Mouse (Mus musculus) thymus, postnatal 0 days (tissue): ENCODE data around the gene Rab26. TPM values are rescaled to one million over a fixed set of nuclear protein-coding genes. Genes with fewer than 3 reads are reported as not detected.

Source experiments
- DNase-seq: peaks from one replicate; pipeline ENCODE4 v3.0.0-alpha.2; 2015; ENCODE audit warnings: low spot score
- polyA plus RNA-seq: library from polyadenylated mRNA; unstranded; fragments of >200 nt; fragmentation: Nextera tagmentation; extraction: Ambion mirVana; gene quantifications from 2 replicates; pipeline ENCODE4 v1.2.1, GENCODE M21; 2015

Rab26 gene
- polyA plus RNA-seq, result 1.5 and 2.4 TPM in 2 replicates

- DNase-seq, result no peak
Measured at GRCm38 (mm10) chr17:24534160-24534718, at the start of gene Rab26. TSS of gene Rab26 (minus strand) at chr17:24534210.

GRCm38 (mm10) chr17:24580287-24580686 is 46.3 kb upstream of the Rab26 start:
- DNase-seq, result no peak

GRCm38 (mm10) chr17:24579532-24579931 is 45.5 kb upstream of the Rab26 start:
- no peak for DNase-seq

GRCm38 (mm10) chr17:24573811-24574210 is 39.8 kb upstream of the Rab26 start:
- no peak for DNase-seq

- no peak for DNase-seq
Measured at GRCm38 (mm10) chr17:24572651-24573245, 38.7 kb upstream of the Rab26 start.

- no peak for DNase-seq
Measured at GRCm38 (mm10) chr17:24569837-24570236, 35.8 kb upstream of the Rab26 start.

GRCm38 (mm10) chr17:24567034-24567779 is 33.2 kb upstream of the Rab26 start:
- no peak for DNase-seq

GRCm38 (mm10) chr17:24565792-24566191 is 31.8 kb upstream of the Rab26 start:
- DNase-seq, result no peak

GRCm38 (mm10) chr17:24565092-24565491 is 31.1 kb upstream of the Rab26 start:
- DNase-seq, result no peak

GRCm38 (mm10) chr17:24564422-24564821 is 30.4 kb upstream of the Rab26 start:
- DNase-seq, result no peak

- no peak for DNase-seq
Measured at GRCm38 (mm10) chr17:24563638-24564037, 29.6 kb upstream of the Rab26 start.

- no peak for DNase-seq
Measured at GRCm38 (mm10) chr17:24561592-24561991, 27.6 kb upstream of the Rab26 start.

- DNase-seq, result no peak
Measured at GRCm38 (mm10) chr17:24560301-24561028, 26.5 kb upstream of the Rab26 start.

GRCm38 (mm10) chr17:24559146-24559545 is 25.1 kb upstream of the Rab26 start:
- no peak for DNase-seq

- DNase-seq, result no peak
Measured at GRCm38 (mm10) chr17:24558600-24559099, 24.6 kb upstream of the Rab26 start.

- no peak for DNase-seq
Measured at GRCm38 (mm10) chr17:24557091-24557490, 23.1 kb upstream of the Rab26 start.

GRCm38 (mm10) chr17:24551050-24551444 is 17.0 kb upstream of the Rab26 start:
- no peak for DNase-seq

- DNase-seq, result no peak
Measured at GRCm38 (mm10) chr17:24550416-24551049, 16.5 kb upstream of the Rab26 start.

GRCm38 (mm10) chr17:24549618-24550415 is 15.8 kb upstream of the Rab26 start, which contains the start of gene Pkd1:
TSS of gene Pkd1 (plus strand) at chr17:24549834.
- peak; percentile 100 for DNase-seq

GRCm38 (mm10) chr17:24548921-24549617 is 15.1 kb upstream of the Rab26 start:
- DNase-seq, result peak; percentile 60
